Mouse (Mus musculus) olfactory bulb, adult 2 months (tissue): ENCODE results near the gene Sh3yl1.

Experiments used
- CTCF ChIP-seq: fragments of 200-500 bp; IDR thresholded peaks from 2 replicates; pipeline ENCODE4 v1.5.1; 2012; ENCODE audit warnings: low read depth, mild to moderate bottlenecking, low read length, moderate library complexity; ENCODE audit not compliant: insufficient read depth
- POLR2A ChIP-seq: fragments of 200-500 bp; IDR thresholded peaks from 2 replicates; pipeline ENCODE4 v1.6.1; 2012; ENCODE audit warnings: mild to moderate bottlenecking, low read depth, low read length, moderate library complexity; ENCODE audit not compliant: insufficient read depth

GRCm38 (mm10) chr12:30864347-30864746, 47.1 kb upstream of the Sh3yl1 start:
- TF ChIP-seq POLR2A = no peak
- no peak for TF ChIP-seq CTCF
